11 mouse cellular contexts compared by ENCODE assay signal in the genomic region with DNA sequence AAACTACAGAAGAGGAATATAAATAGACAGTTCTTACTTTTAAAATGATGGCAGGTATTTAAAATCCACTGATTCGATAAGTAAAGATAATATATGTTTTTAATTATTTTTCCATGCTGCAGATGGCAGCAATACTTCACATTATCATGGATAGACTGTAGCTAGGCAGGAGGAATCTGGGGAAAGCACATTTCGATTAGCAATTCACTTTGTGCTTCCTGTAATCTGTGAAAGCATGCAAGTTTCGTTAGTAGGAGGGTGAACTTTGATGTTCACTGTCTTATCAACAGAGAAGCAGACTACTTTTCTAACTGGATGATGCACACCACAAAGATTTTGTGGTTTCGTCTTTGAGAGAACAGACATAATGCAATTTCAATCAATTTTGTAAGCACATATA. TPM values are rescaled to one million over a fixed set of nuclear protein-coding genes. Genes with fewer than 3 reads are reported as not detected.
DNase-seq lines count a peak whose midpoint lies in the region; ATAC-seq and TF ChIP-seq lines count a peak whose summit lies in the region.
"Had no signal": no experiment of that assay in that cellular context is flagged by ENCODE, and none has a peak within 500 bp of the region (broad histone marks: within the 10 kb centered on the region; RNA-seq: fewer than 3 reads in every experiment).

No protein-coding gene starts in this region.

- no peak overlapping the region for H3K4me2 ChIP-seq in heart, postnatal 0 days (ENCODE audit: low read depth, low read length)

- CTCF ChIA-PET in Patski (lab: Charles Lee): no interaction called here

- no peaks in the 10 kb centered on the region for H3K36me3 ChIP-seq in heart, postnatal 0 days (replicated peaks; ENCODE audit: control insufficient read depth, insufficient read depth, low read length)

- 42% methylated on average over 4 of the region's 4 CpGs for WGBS in heart, postnatal 0 days
- WGBS in lung, adult 2 months: 39% methylated on average over 4 of the region's 4 CpGs

- no peak overlapping the region for H3K4me3 ChIP-seq in heart, postnatal 0 days (ENCODE audit: low read depth, low read length)
- no peak overlapping the region for H3K4me3 ChIP-seq in lung, adult 2 months (replicated peaks; ENCODE audit: extremely low read depth, low read depth, low read length)

- H3K9ac ChIP-seq in heart, postnatal 0 days (replicated peaks; ENCODE audit: low read depth, low read length): no peak overlapping the region

- no peak for TF ChIP-seq POLR2A in lung, adult 2 months (IDR thresholded peaks at IDR 0.05; ENCODE audit: borderline replicate concordance, extremely low read depth, low read depth, low read length)

- no peak for TF ChIP-seq EP300 in heart, postnatal 0 days (IDR thresholded peaks at IDR 0.05; ENCODE audit: low read depth)

- in situ Hi-C loops in Patski (cut with MboI; ENCODE audit: low pct_unique_long_range_greater_than_20kb): loop anchor here (5.0 to 10.0 kb wide), 2 partner anchors 155 to 657 kb away; no protein-coding TSS in a partner anchor

- no peaks in the 10 kb centered on the region for H3K27me3 ChIP-seq in heart, postnatal 0 days (ENCODE audit: control insufficient read depth, insufficient read depth, low read length)
- H3K27me3 ChIP-seq in Patski: no peaks in the 10 kb centered on the region

- no peak for ATAC-seq in heart, postnatal 0 days (ENCODE audit: insufficient read depth, low read depth)
- no peak for ATAC-seq in Patski
- ATAC-seq in megakaryocyte-erythroid progenitor cell, adult 5-6 weeks (replicated peaks; ENCODE audit: low FRiP score, low TSS enrichment, poor library complexity, severe bottlenecking): peak; percentile 97

- DNase-seq in heart, postnatal 0 days (ENCODE audit: low spot score): peak; percentile 34
- no peak for DNase-seq in heart, postnatal 10 days
- DNase-seq in lung, adult 2 months: no peak
- no peak for DNase-seq in lung, postnatal 4 days
- no peak for DNase-seq in Patski (ENCODE audit: low read depth, low spot score)
- DNase-seq in embryo, embryonic 11 days: no peak
- DNase-seq in cerebellum, postnatal 14 days: no peak
- DNase-seq: cerebellum, postnatal 36 days; left cerebral cortex, postnatal 4 days had no signal

- TF ChIP-seq CTCF in heart, postnatal 0 days (IDR thresholded peaks at IDR 0.05; ENCODE audit: low read depth): peak; percentile 39
- 0 out of 2 replicates have a peak, but pooled peaks have one; percentile 9 for TF ChIP-seq CTCF in lung, adult 2 months (IDR thresholded peaks at IDR 0.05; ENCODE audit: insufficient read depth, low read length)
- peak; percentile 17 for TF ChIP-seq CTCF in Patski (IDR thresholded peaks at IDR 0.05)

- no peak overlapping the region for H3K27ac ChIP-seq in heart, postnatal 0 days (ENCODE audit: low read depth)

- no peaks in the 10 kb centered on the region for H3K9me3 ChIP-seq in heart, postnatal 0 days (replicated peaks; ENCODE audit: control insufficient read depth, low read length)

- POLR2A ChIA-PET in Patski (lab: Charles Lee): no interaction called here

- no peaks in the 10 kb centered on the region for H3K4me1 ChIP-seq in heart, postnatal 0 days (ENCODE audit: control insufficient read depth, insufficient read depth)
- no peaks in the 10 kb centered on the region for H3K4me1 ChIP-seq in lung, adult 2 months (ENCODE audit: control insufficient read depth, insufficient read depth, low read length)

- intact Hi-C loops in heart, postnatal 10 days (cut with DNase I): loop anchor here (2.0 to 5.0 kb wide), 4 partner anchors 157 to 660 kb away; no protein-coding TSS in a partner anchor

RNA-seq across cellular contexts. Expression of a gene that starts 24.7 kb away (rescaled TPM):
- not detected in 2 replicates for total RNA-seq in heart, postnatal 0 days (2014; rRNA removed; ENCODE audit: low replicate concordance)
- polyA plus RNA-seq in heart, postnatal 0 days (2015; fragmentation: Nextera tagmentation; extraction: Ambion mirVana): not detected in 2 replicates
- not detected for total RNA-seq in heart, postnatal 10 days (2021)
- not detected in 2 replicates for polyA plus RNA-seq in lung, adult 2 months (2012; rRNA removed)
- polyA plus RNA-seq in Patski (2021): not detected
- total RNA-seq in megakaryocyte-erythroid progenitor cell, adult 5-6 weeks (2014; fragmentation: Nextera tagmentation): not detected in 2 replicates
- not detected in 2 replicates for total RNA-seq in megakaryocyte-erythroid progenitor cell, adult 5-6 weeks (2017)
- total RNA-seq: adrenal gland, postnatal 4 days had no signal

RNA-seq across cellular contexts. Expression of a gene that starts 32.1 kb away (rescaled TPM):
- total RNA-seq in heart, postnatal 0 days (2014; rRNA removed; ENCODE audit: low replicate concordance): 17.7 and 22.1 TPM in 2 replicates
- 25.4 and 25.8 TPM in 2 replicates for polyA plus RNA-seq in heart, postnatal 0 days (2015; fragmentation: Nextera tagmentation; extraction: Ambion mirVana)
- total RNA-seq in heart, postnatal 10 days (2021): 10 to 100 TPM; 14.5 to 16.7 TPM
- polyA plus RNA-seq in lung, adult 2 months (2012; rRNA removed): 30.0 and 34.1 TPM in 2 replicates
- polyA plus RNA-seq in Patski (2021): 98.8 TPM
- total RNA-seq in megakaryocyte-erythroid progenitor cell, adult 5-6 weeks (2014; fragmentation: Nextera tagmentation): 79.8 and 102 TPM in 2 replicates
- total RNA-seq in megakaryocyte-erythroid progenitor cell, adult 5-6 weeks (2017): 103 and 137 TPM in 2 replicates

RNA-seq across cellular contexts. Expression of a gene that starts 57.9 kb away (rescaled TPM):
- total RNA-seq in heart, postnatal 0 days (2014; rRNA removed; ENCODE audit: low replicate concordance): 12.2 and 12.9 TPM in 2 replicates
- 9.7 and 10.9 TPM in 2 replicates for polyA plus RNA-seq in heart, postnatal 0 days (2015; fragmentation: Nextera tagmentation; extraction: Ambion mirVana)
- total RNA-seq in heart, postnatal 10 days (2021): 10 to 100 TPM; 21.5 to 24.8 TPM
- 13.0 and 22.7 TPM in 2 replicates for polyA plus RNA-seq in lung, adult 2 months (2012; rRNA removed)
- 199 TPM for polyA plus RNA-seq in Patski (2021)
- total RNA-seq in megakaryocyte-erythroid progenitor cell, adult 5-6 weeks (2014; fragmentation: Nextera tagmentation): 0.48 TPM in 1 of 2 replicates, not detected in the other
- 3.4 and 3.9 TPM in 2 replicates for total RNA-seq in megakaryocyte-erythroid progenitor cell, adult 5-6 weeks (2017)
